Mouse (Mus musculus): ENCODE measurements around the gene Theg. TPM values are rescaled to one million over a fixed set of nuclear protein-coding genes. Genes with fewer than 3 reads are reported as not detected.

The Theg gene
- polyA plus RNA-seq, 2 experiments: not detected

DNA sequence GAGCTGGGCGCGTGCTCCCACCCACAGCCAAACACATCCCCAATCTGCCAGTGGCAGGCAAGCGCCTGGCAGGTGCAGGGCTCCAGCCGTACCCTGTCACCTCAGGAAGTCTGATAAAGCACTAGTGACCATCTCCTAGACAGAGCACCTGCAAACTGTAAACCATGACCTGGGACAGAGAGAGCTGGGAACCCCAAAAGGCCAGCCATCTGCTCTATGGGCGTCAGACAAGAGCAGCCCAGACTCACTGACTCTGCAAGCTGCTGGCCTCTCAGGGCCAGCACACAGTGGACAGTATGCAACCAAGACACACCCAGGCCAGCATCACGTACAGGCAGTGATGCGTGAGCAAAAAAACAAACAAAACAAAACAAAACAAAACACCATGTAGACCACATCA is 8.2 kb downstream of the Theg start:
- DNase-seq (ENCODE audit: low spot score) (no peak), ATAC-seq (ENCODE audit: low FRiP score, low read depth) (no peak)
- whole genome bisulfite sequencing: 75% methylated on average over 7 of the region's 7 CpGs
- TF ChIP-seq POLR2A (IDR thresholded peaks at IDR 0.05; ENCODE audit: borderline replicate concordance, extremely low read depth, insufficient read depth, insufficient read length): no peak
- Histone ChIP-seq H3K36me3 (ENCODE audit: control insufficient read depth, insufficient read depth, low read length) (no peaks in the 10 kb centered on the region), H3K9me3 (ENCODE audit: control insufficient read depth, low read length) (no peaks in the 10 kb centered on the region), H3K27me3 (ENCODE audit: control insufficient read depth, insufficient read depth, low read length) (no peaks in the 10 kb centered on the region), H3K4me3 (replicated peaks; ENCODE audit: low read length) (no peak overlapping the region), H3K9ac (ENCODE audit: low read depth, low read length, severe bottlenecking) (no peak overlapping the region), H3K27ac (replicated peaks; ENCODE audit: low read depth, low read length) (no peak overlapping the region), H3K4me1 (ENCODE audit: control insufficient read depth, insufficient read depth, low read length) (no peaks in the 10 kb centered on the region), H3K4me2 (replicated peaks; ENCODE audit: low read depth, low read length, severe bottlenecking) (no peak overlapping the region)

DNA sequence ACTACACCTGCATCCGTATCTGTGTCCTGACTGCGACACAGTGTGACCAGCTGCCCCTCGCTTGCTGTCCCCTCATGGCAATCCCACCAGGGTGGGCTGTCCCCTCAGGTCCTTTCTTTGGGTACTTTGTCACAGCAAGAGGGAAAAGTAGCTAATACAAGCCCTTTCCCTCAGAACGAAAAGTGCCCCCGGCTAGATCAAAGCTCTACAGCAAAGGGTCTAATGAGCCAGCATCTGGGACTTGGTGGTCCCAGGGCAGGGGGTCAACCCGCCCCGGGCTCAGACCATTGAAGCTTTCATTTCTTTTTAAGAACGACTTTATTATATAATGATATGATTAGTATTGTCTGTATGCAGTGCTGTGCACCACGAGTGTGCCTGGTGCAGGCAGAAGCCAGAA is 8.9 kb downstream of the Theg start:
- no peaks in the 10 kb centered on the region for H3K36me3 ChIP-seq (ENCODE audit: control insufficient read depth, insufficient read depth, low read length)
- H3K4me1 ChIP-seq (ENCODE audit: control insufficient read depth, insufficient read depth, low read length): no peaks in the 10 kb centered on the region
- no peaks in the 10 kb centered on the region for H3K9me3 ChIP-seq (ENCODE audit: control insufficient read depth, low read length)
- H3K4me3 ChIP-seq (replicated peaks; ENCODE audit: low read length): no peak overlapping the region
- H3K9ac ChIP-seq (ENCODE audit: low read depth, low read length, severe bottlenecking): no peak overlapping the region
- 37% methylated on average over 9 of the region's 9 CpGs for WGBS
- H3K4me2 ChIP-seq (replicated peaks; ENCODE audit: low read depth, low read length, severe bottlenecking): no peak overlapping the region
- no peaks in the 10 kb centered on the region for H3K27me3 ChIP-seq (ENCODE audit: control insufficient read depth, insufficient read depth, low read length)
- ATAC-seq (ENCODE audit: low FRiP score, low read depth): no peak
- TF ChIP-seq POLR2A (IDR thresholded peaks at IDR 0.05; ENCODE audit: borderline replicate concordance, extremely low read depth, insufficient read depth, insufficient read length): no peak
- no peak for DNase-seq (ENCODE audit: low spot score)
- no peak overlapping the region for H3K27ac ChIP-seq (replicated peaks; ENCODE audit: low read depth, low read length)

DNA sequence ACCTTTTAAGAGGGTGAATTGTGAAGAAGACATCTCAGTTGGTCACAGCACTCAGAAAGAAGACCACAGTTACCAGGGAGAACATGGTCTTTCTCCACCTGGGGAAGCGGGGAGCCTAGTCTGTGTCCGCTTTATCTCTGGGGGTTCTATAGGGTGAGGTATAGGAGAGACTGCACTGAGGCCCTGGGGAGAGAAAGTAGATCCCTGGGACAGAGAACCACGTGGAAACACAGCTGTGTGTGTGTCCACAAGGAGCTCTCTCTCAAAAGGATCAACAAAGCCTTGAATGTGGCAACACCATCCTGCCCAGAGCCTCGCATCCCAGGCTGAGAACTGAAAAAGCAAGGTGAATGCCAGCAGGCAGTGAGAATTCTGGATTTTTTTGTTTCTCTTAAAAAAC is 9.8 kb downstream of the Theg start:
- H3K4me1 ChIP-seq (ENCODE audit: control insufficient read depth, insufficient read depth, low read length): no peaks in the 10 kb centered on the region
- DNase-seq (ENCODE audit: low spot score): no peak
- WGBS: 72% methylated on average over 4 of the region's 4 CpGs

DNA sequence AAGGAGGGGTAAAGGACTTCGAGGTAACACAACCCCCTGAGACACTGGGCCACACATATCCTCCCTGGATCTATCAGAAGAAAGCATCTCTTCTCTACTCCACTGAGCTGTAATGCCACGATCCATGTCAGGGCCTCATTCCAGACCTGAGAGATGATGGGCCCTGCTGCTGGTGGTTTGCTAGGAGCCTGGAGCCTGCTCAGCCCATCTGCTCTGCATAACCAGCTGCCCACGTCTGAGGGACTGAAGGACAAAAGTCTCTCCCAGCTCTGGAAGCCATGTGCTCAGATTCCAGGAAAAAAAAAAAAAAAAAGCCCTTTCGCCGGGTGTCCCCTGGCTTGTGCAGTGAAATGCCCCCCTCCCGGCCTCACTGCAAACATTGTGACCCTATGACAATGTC is 11.4 kb downstream of the Theg start:
- Histone ChIP-seq H3K9ac (ENCODE audit: low read depth, low read length, severe bottlenecking) (no peak overlapping the region), H3K4me2 (replicated peaks; ENCODE audit: low read depth, low read length, severe bottlenecking) (no peak overlapping the region), H3K9me3 (ENCODE audit: control insufficient read depth, low read length) (no peaks in the 10 kb centered on the region), H3K27me3 (ENCODE audit: control insufficient read depth, insufficient read depth, low read length) (no peaks in the 10 kb centered on the region), H3K36me3 (ENCODE audit: control insufficient read depth, insufficient read depth, low read length) (no peaks in the 10 kb centered on the region), H3K4me1 (ENCODE audit: control insufficient read depth, insufficient read depth, low read length) (no peaks in the 10 kb centered on the region), H3K4me3 (replicated peaks; ENCODE audit: low read length) (no peak overlapping the region), H3K27ac (replicated peaks; ENCODE audit: low read depth, low read length) (no peak overlapping the region)
- no peak for DNase-seq (ENCODE audit: low spot score)
- no peak for ATAC-seq (ENCODE audit: low FRiP score, low read depth)
- WGBS: 72% methylated on average over 6 of the region's 6 CpGs
- no peak for TF ChIP-seq POLR2A (IDR thresholded peaks at IDR 0.05; ENCODE audit: borderline replicate concordance, extremely low read depth, insufficient read depth, insufficient read length)

More for the DNA sequence above, 9.8 kb downstream of the Theg start:
- no peak overlapping the region for H3K4me2 ChIP-seq (replicated peaks; ENCODE audit: low read depth, low read length, severe bottlenecking)
- no peaks in the 10 kb centered on the region for H3K27me3 ChIP-seq (ENCODE audit: control insufficient read depth, insufficient read depth, low read length)
- no peak overlapping the region for H3K4me3 ChIP-seq (replicated peaks; ENCODE audit: low read length)
- no peaks in the 10 kb centered on the region for H3K9me3 ChIP-seq (ENCODE audit: control insufficient read depth, low read length)
- H3K9ac ChIP-seq (ENCODE audit: low read depth, low read length, severe bottlenecking): no peak overlapping the region
- no peak for TF ChIP-seq POLR2A (IDR thresholded peaks at IDR 0.05; ENCODE audit: borderline replicate concordance, extremely low read depth, insufficient read depth, insufficient read length)
- no peak overlapping the region for H3K27ac ChIP-seq (replicated peaks; ENCODE audit: low read depth, low read length)
- ATAC-seq (ENCODE audit: low FRiP score, low read depth): no peak
- H3K36me3 ChIP-seq (ENCODE audit: control insufficient read depth, insufficient read depth, low read length): no peaks in the 10 kb centered on the region

DNA sequence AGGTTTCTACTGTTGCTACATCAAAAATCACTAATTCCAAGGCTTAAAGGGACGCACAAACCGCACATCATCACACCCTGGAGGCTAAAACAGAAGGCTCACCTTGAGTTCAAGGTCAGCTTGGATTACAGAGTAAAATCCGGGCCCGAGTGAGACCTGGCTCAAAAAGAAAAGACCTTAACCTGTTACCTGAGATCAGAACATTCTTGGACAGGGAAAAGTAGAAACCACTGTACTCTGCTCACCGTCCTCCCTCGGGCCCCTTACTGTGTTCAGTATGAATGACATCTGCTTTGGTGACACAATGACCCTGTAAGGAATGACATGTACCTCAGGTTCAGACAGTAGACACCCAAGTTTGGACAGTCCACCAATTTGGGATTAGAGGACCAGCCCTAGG is 12.3 kb downstream of the Theg start:
- Histone ChIP-seq H3K27ac (replicated peaks; ENCODE audit: low read depth, low read length) (no peak overlapping the region), H3K4me3 (replicated peaks; ENCODE audit: low read length) (no peak overlapping the region), H3K9me3 (ENCODE audit: control insufficient read depth, low read length) (no peaks in the 10 kb centered on the region), H3K36me3 (ENCODE audit: control insufficient read depth, insufficient read depth, low read length) (no peaks in the 10 kb centered on the region), H3K27me3 (ENCODE audit: control insufficient read depth, insufficient read depth, low read length) (no peaks in the 10 kb centered on the region), H3K4me1 (ENCODE audit: control insufficient read depth, insufficient read depth, low read length) (no peaks in the 10 kb centered on the region), H3K4me2 (replicated peaks; ENCODE audit: low read depth, low read length, severe bottlenecking) (no peak overlapping the region), H3K9ac (ENCODE audit: low read depth, low read length, severe bottlenecking) (no peak overlapping the region)
- DNase-seq (ENCODE audit: low spot score) (no peak), ATAC-seq (ENCODE audit: low FRiP score, low read depth) (no peak)
- TF ChIP-seq POLR2A (IDR thresholded peaks at IDR 0.05; ENCODE audit: borderline replicate concordance, extremely low read depth, insufficient read depth, insufficient read length): no peak
- 83% methylated on average over 6 of the region's 6 CpGs for WGBS

DNA sequence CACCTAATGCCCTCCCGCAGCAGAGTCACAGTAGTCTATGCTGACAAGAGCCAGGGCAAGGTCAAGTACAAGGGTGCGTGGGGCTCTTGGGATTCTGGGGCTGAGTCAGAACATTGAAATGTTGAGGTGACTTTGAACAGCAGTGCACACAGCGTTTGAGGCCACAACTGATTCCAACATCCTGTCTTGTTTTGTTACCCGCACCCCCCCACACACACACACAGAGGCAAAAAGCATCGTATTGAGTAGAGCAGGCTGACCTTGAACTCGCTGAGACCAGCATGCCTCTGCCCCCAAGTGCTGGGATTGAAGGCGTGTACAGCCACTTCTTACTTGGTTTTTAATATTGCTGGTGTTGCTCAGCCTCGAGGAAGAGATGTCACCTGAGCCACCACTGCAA is 12.8 kb downstream of the Theg start:
- WGBS: 77% methylated on average over 8 of the region's 8 CpGs
- Histone ChIP-seq H3K9ac (ENCODE audit: low read depth, low read length, severe bottlenecking) (no peak overlapping the region), H3K4me1 (ENCODE audit: control insufficient read depth, insufficient read depth, low read length) (no peaks in the 10 kb centered on the region), H3K36me3 (ENCODE audit: control insufficient read depth, insufficient read depth, low read length) (no peaks in the 10 kb centered on the region), H3K4me2 (replicated peaks; ENCODE audit: low read depth, low read length, severe bottlenecking) (no peak overlapping the region), H3K27me3 (ENCODE audit: control insufficient read depth, insufficient read depth, low read length) (no peaks in the 10 kb centered on the region), H3K27ac (replicated peaks; ENCODE audit: low read depth, low read length) (no peak overlapping the region), H3K9me3 (ENCODE audit: control insufficient read depth, low read length) (no peaks in the 10 kb centered on the region), H3K4me3 (replicated peaks; ENCODE audit: low read length) (no peak overlapping the region)
- ATAC-seq (ENCODE audit: low FRiP score, low read depth) (no peak), DNase-seq (ENCODE audit: low spot score) (no peak)
- no peak for TF ChIP-seq POLR2A (IDR thresholded peaks at IDR 0.05; ENCODE audit: borderline replicate concordance, extremely low read depth, insufficient read depth, insufficient read length)

Measured in limb, embryonic 14.5 days (tissue).